Mouse (Mus musculus) intestine, embryonic 15.5 days (tissue): ENCODE measurements around the gene Ulk4. TPM values are rescaled to one million over a fixed set of nuclear protein-coding genes. Genes with fewer than 3 reads are reported as not detected.

Source experiments
- ATAC-seq: fragments of 200-750 bp; cut with Nextera tagmentation; 2 replicates; pipeline ENCODE4 v1.8.0; 2017; ENCODE audit warnings: moderate TSS enrichment, moderate library complexity
- H3K27ac ChIP-seq: fragments of 300-500 bp; sonication (generic); 2 replicates; pipeline ENCODE4 v1.5.1; 2015; ENCODE audit warnings: mild to moderate bottlenecking, inconsistent platforms
- H3K27me3 ChIP-seq: fragments of 300-500 bp; sonication (generic); replicated peaks from 2 replicates; pipeline ENCODE4 v1.6.1; 2015; ENCODE audit warnings: inconsistent platforms
- H3K36me3 ChIP-seq: fragments of 300-500 bp; sonication (generic); 2 replicates; pipeline ENCODE4 v1.6.1; 2015; ENCODE audit warnings: inconsistent platforms
- H3K4me1 ChIP-seq: fragments of 300-500 bp; sonication (generic); replicated peaks from 2 replicates; pipeline ENCODE4 v1.6.1; 2015; ENCODE audit warnings: inconsistent platforms
- H3K4me2 ChIP-seq: fragments of 300-500 bp; sonication (generic); replicated peaks from 2 replicates; pipeline ENCODE4 v1.6.1; 2015; ENCODE audit warnings: mild to moderate bottlenecking, inconsistent platforms
- H3K4me3 ChIP-seq: fragments of 300-500 bp; sonication (generic); replicated peaks from 2 replicates; pipeline ENCODE4 v1.5.1; 2015; ENCODE audit warnings: inconsistent platforms
- H3K9ac ChIP-seq: fragments of 300-500 bp; sonication (generic); 2 replicates; pipeline ENCODE4 v1.6.1; 2015; ENCODE audit warnings: inconsistent platforms
- H3K9me3 ChIP-seq: fragments of 300-500 bp; sonication (generic); 2 replicates; pipeline ENCODE4 v1.6.1; 2016; ENCODE audit warnings: inconsistent platforms
- WGBS: fragments of 180-500 bp; shearing (Covaris S2); methylation state at CpG from one replicate; pipeline ENCODE4 v1.1.7; 2015; 5-methylcytosine and 5-hydroxymethylcytosine counted together
- polyA plus RNA-seq: library from polyadenylated mRNA; unstranded; fragments of >200 nt; fragmentation: Nextera tagmentation; extraction: Ambion mirVana; gene quantifications from 2 replicates; pipeline ENCODE4 v1.2.1, GENCODE M21; 2015

Ulk4 gene
- polyA plus RNA-seq, 1 experiment from 2014 or later = 150 TPM

- WGBS = 51% methylated on average over 6 of the region's 6 CpGs
- Histone ChIP-seq H3K4me1 (peaks cover 51% of the 10 kb centered on the region), H3K4me2 (no peak overlapping the region), H3K4me3 (no peak overlapping the region), H3K36me3 (no peaks in the 10 kb centered on the region), H3K27me3 (no peaks in the 10 kb centered on the region), H3K9ac (no peak overlapping the region), H3K27ac (peak overlapping the region; percentile 13; the same call in 1 of the 2 replicates), H3K9me3 (no peaks in the 10 kb centered on the region)
- no peak for ATAC-seq
Measured at GRCm38 (mm10) chr9:121311846-121312236, 34.8 kb upstream of the Ulk4 start.

- no peak overlapping the region for H3K4me3 ChIP-seq
- no peak for ATAC-seq
- H3K4me1 ChIP-seq = peaks cover 38% of the 10 kb centered on the region
- no peaks in the 10 kb centered on the region for H3K9me3 ChIP-seq
- no peak overlapping the region for H3K9ac ChIP-seq
- no peaks in the 10 kb centered on the region for H3K36me3 ChIP-seq
- no peak overlapping the region for H3K27ac ChIP-seq
- H3K4me2 ChIP-seq = no peak overlapping the region
- no peaks in the 10 kb centered on the region for H3K27me3 ChIP-seq
- WGBS = 76% methylated on average over 7 of the region's 7 CpGs
Measured at GRCm38 (mm10) chr9:121310501-121310900, 33.5 kb upstream of the Ulk4 start.

DNA sequence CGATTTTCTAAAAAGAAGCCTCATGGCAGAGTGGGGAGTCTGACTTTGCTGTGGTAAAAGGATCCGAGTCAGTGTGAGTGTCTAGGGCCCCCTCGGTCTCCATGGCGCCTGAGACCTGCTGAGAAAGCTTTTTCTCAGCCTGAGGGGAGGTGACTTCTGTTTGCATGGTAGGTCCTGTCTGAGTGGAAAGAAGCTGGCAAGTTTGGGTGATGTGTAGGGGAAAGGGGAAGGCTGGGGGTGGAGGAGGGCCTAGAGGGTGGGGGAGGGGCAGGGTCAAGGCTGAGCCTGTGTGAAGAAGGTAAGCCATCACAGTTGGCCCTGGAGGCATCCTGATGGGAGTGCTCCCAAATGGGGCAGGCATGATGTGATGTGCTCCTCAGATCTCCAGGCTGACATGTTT, 32.3 kb upstream of the Ulk4 start:
- Histone ChIP-seq H3K27ac (no peak overlapping the region), H3K4me3 (no peak overlapping the region), H3K9me3 (no peaks in the 10 kb centered on the region), H3K27me3 (no peaks in the 10 kb centered on the region), H3K9ac (no peak overlapping the region), H3K36me3 (no peaks in the 10 kb centered on the region), H3K4me1 (peaks cover 26% of the 10 kb centered on the region), H3K4me2 (no peak overlapping the region)
- ATAC-seq = no peak
- WGBS = 69% methylated on average over 4 of the region's 4 CpGs

DNA sequence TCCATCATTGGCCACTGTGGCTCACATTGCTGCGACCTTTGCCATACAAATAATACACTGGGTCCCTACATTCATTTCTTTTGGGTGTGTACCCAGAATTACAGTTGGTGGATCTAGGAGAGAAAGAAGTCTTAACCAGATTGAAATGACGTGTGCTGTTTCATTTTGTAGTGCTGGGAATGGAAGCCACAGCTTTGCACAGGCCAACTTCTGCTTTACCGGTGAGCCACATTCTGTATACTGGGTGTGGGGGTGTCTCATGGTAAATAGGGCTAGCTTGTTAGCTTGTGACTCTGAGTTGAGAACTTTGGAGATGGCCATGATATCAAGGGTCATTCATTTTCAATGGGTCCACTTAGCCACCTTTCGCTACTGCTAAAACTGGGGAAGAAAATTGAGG, 28.5 kb upstream of the Ulk4 start:
- Histone ChIP-seq H3K9me3 (no peaks in the 10 kb centered on the region), H3K9ac (no peak overlapping the region), H3K27me3 (no peaks in the 10 kb centered on the region), H3K36me3 (no peaks in the 10 kb centered on the region), H3K27ac (no peak overlapping the region), H3K4me3 (no peak overlapping the region), H3K4me1 (peaks cover 19% of the 10 kb centered on the region; the same call in 1 of the 2 replicates), H3K4me2 (no peak overlapping the region)
- no peak for ATAC-seq
- 93% methylated on average over 4 of the region's 4 CpGs for WGBS

DNA sequence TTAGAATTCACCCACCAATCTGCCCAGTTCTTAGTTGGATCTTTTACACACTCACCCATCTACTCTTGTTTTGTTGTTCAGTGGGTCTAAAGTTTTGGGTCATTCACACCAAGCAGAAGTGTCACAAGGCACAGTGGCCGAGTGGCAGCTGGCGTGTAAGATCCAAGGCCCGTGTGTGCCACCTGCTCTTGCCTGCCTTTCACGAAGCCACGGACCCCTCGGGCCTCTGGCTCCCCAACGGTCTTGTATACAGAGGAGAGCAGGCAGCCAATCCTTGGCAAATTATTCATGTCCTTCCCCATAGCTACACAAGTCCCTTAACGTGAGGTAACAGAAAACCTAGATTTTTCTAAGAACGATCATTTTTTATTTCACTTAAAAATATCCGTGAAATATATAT, 27.5 kb upstream of the Ulk4 start:
- H3K9ac ChIP-seq = no peak overlapping the region
- no peaks in the 10 kb centered on the region for H3K9me3 ChIP-seq
- WGBS = 80% methylated on average over 10 of the region's 10 CpGs
- no peaks in the 10 kb centered on the region for H3K36me3 ChIP-seq
- no peaks in the 10 kb centered on the region for H3K27me3 ChIP-seq
- H3K4me1 ChIP-seq = peaks cover 25% of the 10 kb centered on the region
- no peak overlapping the region for H3K4me2 ChIP-seq
- no peak for ATAC-seq
- H3K27ac ChIP-seq = no peak overlapping the region
- H3K4me3 ChIP-seq = no peak overlapping the region

DNA sequence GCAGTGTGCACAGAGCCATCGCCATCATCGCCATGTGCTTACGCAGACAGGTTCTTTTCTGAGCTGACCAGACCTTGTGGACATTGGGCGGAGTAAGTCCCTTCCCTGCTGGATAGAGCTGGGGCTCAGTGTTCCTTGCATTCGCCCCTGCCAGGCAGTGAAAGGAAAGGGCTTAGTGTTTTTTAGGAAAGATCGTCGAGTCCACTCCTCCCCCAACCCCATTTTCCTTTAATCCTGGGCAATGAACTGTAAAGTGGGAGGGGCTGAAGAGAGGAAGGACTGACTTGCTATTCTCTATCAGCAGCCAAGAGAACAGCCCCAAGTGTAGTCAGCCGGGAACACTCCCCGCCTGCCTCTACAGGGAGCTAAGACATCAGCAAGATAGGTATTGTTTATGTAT, 26.8 kb upstream of the Ulk4 start:
- ATAC-seq = no peak
- Histone ChIP-seq H3K27me3 (no peaks in the 10 kb centered on the region), H3K27ac (no peak overlapping the region), H3K4me2 (no peak overlapping the region), H3K4me1 (peaks cover 30% of the 10 kb centered on the region), H3K36me3 (no peaks in the 10 kb centered on the region), H3K9ac (no peak overlapping the region), H3K9me3 (no peaks in the 10 kb centered on the region), H3K4me3 (no peak overlapping the region)
- 61% methylated on average over 9 of the region's 9 CpGs for WGBS

DNA sequence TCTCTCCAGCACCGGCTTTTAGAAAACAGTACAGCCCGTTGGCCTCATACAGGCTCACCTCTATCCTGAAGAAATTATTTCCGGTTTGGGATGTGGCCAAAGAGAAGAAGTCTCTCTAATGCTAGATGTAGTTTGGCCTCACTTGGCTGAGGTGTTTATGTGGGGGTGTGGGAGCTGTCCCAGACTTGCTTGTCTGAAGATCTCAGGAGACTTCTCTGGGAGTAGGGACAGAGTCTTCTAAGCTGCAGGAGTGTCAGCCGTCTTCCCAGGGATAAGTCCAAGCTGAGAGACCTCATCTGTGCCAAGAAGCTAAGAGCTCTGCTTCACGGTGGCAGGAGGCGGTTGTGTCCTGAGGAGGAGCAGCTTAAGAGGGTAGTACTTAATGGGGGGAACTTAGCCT, 26.1 kb upstream of the Ulk4 start:
- Histone ChIP-seq H3K4me1 (peaks cover 36% of the 10 kb centered on the region), H3K27me3 (no peaks in the 10 kb centered on the region), H3K4me3 (no peak overlapping the region), H3K36me3 (no peaks in the 10 kb centered on the region), H3K9ac (no peak overlapping the region), H3K9me3 (no peaks in the 10 kb centered on the region), H3K4me2 (no peak overlapping the region), H3K27ac (no peak overlapping the region)
- ATAC-seq = no peak
- 62% methylated on average over 6 of the region's 6 CpGs for WGBS

GRCm38 (mm10) chr9:121302543-121302942, 25.5 kb upstream of the Ulk4 start:
- no peak for ATAC-seq

DNA sequence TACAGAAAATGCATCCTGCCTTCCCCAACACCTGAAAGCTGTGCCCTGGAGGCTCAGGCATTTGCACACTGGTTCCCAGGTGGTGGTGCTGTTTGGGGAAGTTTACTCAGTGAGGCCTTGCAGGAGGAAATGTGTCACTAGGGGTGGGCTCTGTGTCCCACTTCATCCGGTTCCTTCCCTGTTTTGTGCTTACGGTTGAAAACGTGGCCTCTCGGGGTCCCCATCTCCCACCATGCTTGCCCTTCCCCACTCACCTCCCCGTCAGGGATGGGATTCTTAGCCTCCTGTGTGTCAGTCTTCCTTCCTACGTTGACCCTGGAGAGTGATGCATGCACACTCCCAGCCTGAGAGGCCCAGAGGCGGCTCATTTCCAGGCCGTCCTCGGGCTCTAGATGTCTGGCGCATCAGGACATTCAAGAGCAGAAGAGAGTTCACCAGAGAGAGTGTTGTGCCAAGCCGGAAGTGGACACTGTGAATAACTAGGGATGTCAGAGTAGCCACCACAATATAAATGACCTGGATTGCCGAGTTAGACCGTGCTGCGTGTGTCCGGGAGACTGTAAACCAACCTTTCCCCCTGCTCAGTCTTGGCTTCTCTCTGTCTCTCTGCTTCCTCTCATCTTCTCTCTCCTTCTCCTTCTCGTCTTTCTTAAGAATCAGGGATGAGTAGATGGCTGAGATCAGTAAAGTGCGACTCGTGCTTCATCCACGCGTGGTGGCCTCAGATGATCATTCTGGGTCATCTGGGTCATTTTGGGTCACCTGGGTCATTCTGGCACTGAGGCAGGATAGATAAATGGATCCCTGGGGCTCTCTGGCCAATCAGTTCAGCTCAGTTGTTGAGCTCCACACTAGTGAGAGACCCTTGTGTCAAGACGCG, 24.3 kb upstream of the Ulk4 start:
- H3K4me1 ChIP-seq = peaks cover 36% of the 10 kb centered on the region
- no peaks in the 10 kb centered on the region for H3K9me3 ChIP-seq
- 74% methylated on average over 22 of the region's 22 CpGs for WGBS
- no peaks in the 10 kb centered on the region for H3K36me3 ChIP-seq
- H3K27ac ChIP-seq = no peak overlapping the region
- H3K27me3 ChIP-seq = no peaks in the 10 kb centered on the region
- H3K4me2 ChIP-seq = 0 out of 2 replicates have a peak overlapping the region, but pooled peaks have one; percentile 23
- no peak overlapping the region for H3K9ac ChIP-seq
- H3K4me3 ChIP-seq = no peak overlapping the region
- ATAC-seq = no peak

More at GRCm38 (mm10) chr9:121302543-121302942, 25.5 kb upstream of the Ulk4 start:
- no peak overlapping the region for H3K27ac ChIP-seq
- no peak overlapping the region for H3K4me3 ChIP-seq
- no peaks in the 10 kb centered on the region for H3K9me3 ChIP-seq
- 79% methylated on average over 7 of the region's 8 CpGs for WGBS
- no peaks in the 10 kb centered on the region for H3K36me3 ChIP-seq
- H3K9ac ChIP-seq = no peak overlapping the region
- no peak overlapping the region for H3K4me2 ChIP-seq
- H3K27me3 ChIP-seq = no peaks in the 10 kb centered on the region
- peaks cover 36% of the 10 kb centered on the region for H3K4me1 ChIP-seq

- Histone ChIP-seq H3K4me3 (no peak overlapping the region), H3K9me3 (no peaks in the 10 kb centered on the region), H3K4me2 (peak overlapping the region; percentile 97), H3K4me1 (peaks cover 36% of the 10 kb centered on the region), H3K36me3 (no peaks in the 10 kb centered on the region), H3K27ac (no peak overlapping the region), H3K9ac (no peak overlapping the region), H3K27me3 (no peaks in the 10 kb centered on the region)
- ATAC-seq = no peak
- WGBS = 54% methylated on average over 19 of the region's 19 CpGs
Measured at GRCm38 (mm10) chr9:121299976-121300570, 23.1 kb upstream of the Ulk4 start.

GRCm38 (mm10) chr9:121299223-121299755, 22.3 kb upstream of the Ulk4 start:
- H3K9me3 ChIP-seq = no peaks in the 10 kb centered on the region
- H3K4me3 ChIP-seq = peak overlapping the region; percentile 93; the same call in 1 of the 2 replicates
- H3K9ac ChIP-seq = no peak overlapping the region
- no peaks in the 10 kb centered on the region for H3K36me3 ChIP-seq
- 0 out of 2 replicates have a peak, but pooled peaks have one; percentile 13 for ATAC-seq
- H3K4me2 ChIP-seq = peak overlapping the region; percentile 97
- no peak overlapping the region for H3K27ac ChIP-seq
- WGBS = 63% methylated on average over 9 of the region's 9 CpGs
- H3K4me1 ChIP-seq = peaks cover 36% of the 10 kb centered on the region
- H3K27me3 ChIP-seq = no peaks in the 10 kb centered on the region

DNA sequence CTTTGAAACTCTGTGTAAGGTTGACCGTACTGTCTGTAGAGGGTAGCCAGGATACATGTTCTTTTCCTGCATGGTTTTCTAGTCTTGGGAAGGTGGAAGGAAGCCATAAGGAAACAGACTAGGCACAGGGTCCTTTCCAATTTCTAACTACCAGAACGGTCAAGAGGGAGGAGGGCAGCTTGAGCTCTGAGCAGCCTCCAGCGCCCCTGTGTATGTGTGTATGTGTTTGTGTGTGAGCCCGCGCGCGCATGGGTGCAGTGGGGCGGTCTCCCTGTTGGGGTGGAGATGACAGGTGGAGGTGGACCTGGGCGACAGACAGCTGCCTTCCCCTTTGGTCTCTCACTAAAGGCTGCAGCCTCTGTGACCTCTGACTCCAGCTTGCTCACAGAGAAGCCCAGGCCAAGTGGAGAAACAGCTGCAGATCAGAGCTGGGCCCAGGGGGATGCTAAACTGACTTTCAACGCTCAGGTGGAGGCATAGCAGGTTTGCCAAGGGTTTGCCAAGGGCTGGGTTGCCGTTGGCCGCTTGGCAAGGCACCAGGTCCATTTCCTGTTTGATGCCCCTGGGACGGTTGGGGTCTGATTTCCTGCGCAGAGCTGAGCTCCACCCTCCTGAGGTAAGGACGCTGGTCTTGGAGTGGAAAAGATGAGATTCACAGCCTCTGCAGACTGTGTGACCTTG, 21.6 kb upstream of the Ulk4 start:
- 29% methylated on average over 15 of the region's 15 CpGs for WGBS
- no peak for ATAC-seq
- Histone ChIP-seq H3K9me3 (no peaks in the 10 kb centered on the region), H3K27ac (peak overlapping the region; percentile 74; the same call in 1 of the 2 replicates), H3K36me3 (no peaks in the 10 kb centered on the region), H3K4me3 (peak overlapping the region; percentile 93), H3K9ac (peak overlapping the region; percentile 93), H3K4me1 (peaks cover 35% of the 10 kb centered on the region), H3K4me2 (peak overlapping the region; percentile 97), H3K27me3 (no peaks in the 10 kb centered on the region)
